Mouse (Mus musculus) C2C12 (cell line): ENCODE data around the gene Muc3a. TPM values are rescaled to one million over a fixed set of nuclear protein-coding genes. Genes with fewer than 3 reads are reported as not detected.
A peak's percentile ranks its signal among the peaks of the same experiment; 100 is the strongest.

Experiments used
- H3K27me3 ChIP-seq: one replicate; pipeline ENCODE4 v1.6.1; 2011; ENCODE audit not compliant: control insufficient read depth, insufficient read depth, insufficient read length
- H3K36me3 ChIP-seq: one replicate; pipeline ENCODE4 v1.6.1; 2011; ENCODE audit not compliant: control insufficient read depth, insufficient read depth
- H3K4me3 ChIP-seq: one replicate; pipeline ENCODE4 v1.5.1; 2011; ENCODE audit warnings: mild to moderate bottlenecking, control low read depth; ENCODE audit not compliant: poor library complexity, insufficient read depth, severe bottlenecking
- H3K79me2 ChIP-seq: one replicate; pipeline ENCODE4 v1.6.1; 2011; ENCODE audit not compliant: control insufficient read depth, insufficient read depth
- H3K79me3 ChIP-seq: one replicate; pipeline ENCODE4 v1.6.1; 2011; ENCODE audit warnings: low read depth, control low read depth
- H3ac ChIP-seq: one replicate; pipeline ENCODE3; 2011; ENCODE audit warnings: low read depth; ENCODE audit not compliant: control insufficient read depth, insufficient read length
- CEBPB ChIP-seq: IDR thresholded peaks from one replicate; pipeline ENCODE4 v1.6.1; 2011; ENCODE audit warnings: low read depth, mild to moderate bottlenecking, control low read depth, moderate library complexity
- CTCF ChIP-seq: IDR thresholded peaks from one replicate; pipeline ENCODE4 v1.5.1; 2011; ENCODE audit not compliant: control insufficient read depth, insufficient read depth, insufficient read length
- FOSL1 ChIP-seq: IDR thresholded peaks from one replicate; pipeline ENCODE4 v1.8.0; 2011; ENCODE audit warnings: mild to moderate bottlenecking, low read length; ENCODE audit not compliant: poor library complexity, insufficient read depth, severe bottlenecking
- MAX ChIP-seq: IDR thresholded peaks from one replicate; pipeline ENCODE4 v1.6.1; 2011; ENCODE audit warnings: mild to moderate bottlenecking, control low read depth
- MYOD1 ChIP-seq: IDR thresholded peaks from one replicate; pipeline ENCODE4 v1.6.1; 2011; ENCODE audit warnings: low read depth; ENCODE audit not compliant: control insufficient read depth, insufficient read length
- MYOG ChIP-seq: IDR thresholded peaks from one replicate; pipeline ENCODE4 v1.6.1; 2011; ENCODE audit not compliant: control insufficient read depth, insufficient read length; ENCODE audit errors: extremely low read depth
- USF1 ChIP-seq: IDR thresholded peaks from one replicate; pipeline ENCODE4 v1.6.1; 2011; ENCODE audit warnings: low read depth, mild to moderate bottlenecking, control low read depth, moderate library complexity
- polyA plus RNA-seq: library from polyadenylated mRNA; unstranded; fragments of >200 nt; fragmentation: generic; extraction: Trizol; gene quantifications from one replicate; pipeline ENCODE4 v1.2.1, GENCODE M21; 2012; ENCODE audit warnings: missing spikeins

The Muc3a gene
- polyA plus RNA-seq, 1 experiment = not detected

DNA sequence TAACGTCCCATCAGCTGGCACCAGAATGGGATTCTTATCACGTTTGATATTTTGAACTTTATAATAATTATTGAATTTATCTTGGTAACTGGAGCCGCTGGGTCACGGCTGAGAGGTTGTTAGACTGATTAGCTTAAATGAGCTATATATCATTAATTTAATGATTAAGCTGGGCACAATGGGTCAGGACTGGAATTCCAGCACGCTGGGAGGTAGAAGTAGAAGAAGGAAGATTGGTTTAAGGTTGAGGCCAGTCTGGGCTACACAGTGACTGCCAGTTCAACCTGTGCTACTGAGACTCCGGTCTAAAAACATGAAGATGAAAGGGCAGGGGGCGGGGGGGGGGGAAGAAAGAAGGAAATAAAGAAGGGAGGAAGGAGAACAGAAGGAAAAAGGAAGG, 40.7 kb downstream of the Muc3a start:
- Histone ChIP-seq H3K4me3 (no peak overlapping the region), H3ac (no peak overlapping the region), H3K79me3 (no peaks in the 10 kb centered on the region), H3K27me3 (peaks cover 49% of the 10 kb centered on the region), H3K36me3 (no peaks in the 10 kb centered on the region), H3K79me2 (no peaks in the 10 kb centered on the region)
- TF ChIP-seq MYOD1 = no peak
- no peak for TF ChIP-seq MAX
- no peak for TF ChIP-seq MYOG
- TF ChIP-seq USF1 = no peak
- no peak for TF ChIP-seq FOSL1
- no peak for TF ChIP-seq CEBPB
- TF ChIP-seq CTCF = no peak

DNA sequence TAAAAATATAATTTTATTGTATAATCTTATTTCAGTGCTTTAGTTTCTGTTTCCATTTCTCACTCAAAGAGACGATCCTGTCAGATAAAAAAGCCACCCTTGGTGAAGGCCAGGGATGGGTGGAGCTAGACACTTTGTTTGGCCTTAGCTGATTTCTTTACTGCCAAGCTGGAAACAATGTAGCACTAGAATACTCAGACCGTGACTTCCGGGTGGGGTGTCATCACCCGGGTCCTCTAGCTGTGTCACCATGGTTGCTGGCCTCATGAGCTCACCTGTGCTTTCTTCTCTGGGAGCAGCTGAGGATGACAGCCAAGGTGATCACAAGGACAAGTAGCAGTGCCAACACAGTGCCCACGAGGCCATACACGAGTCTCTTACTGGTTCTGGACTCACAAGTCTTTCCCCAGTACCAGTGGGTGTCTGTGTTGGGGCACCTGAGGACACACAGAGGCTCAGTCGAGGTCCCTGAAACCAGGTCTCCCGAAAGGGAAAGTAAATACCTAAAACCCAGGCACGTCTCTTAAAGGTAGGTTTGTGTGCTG, 41.3 kb downstream of the Muc3a start:
- Histone ChIP-seq H3K79me3 (no peaks in the 10 kb centered on the region), H3K36me3 (no peaks in the 10 kb centered on the region), H3K4me3 (no peak overlapping the region), H3K79me2 (no peaks in the 10 kb centered on the region), H3ac (no peak overlapping the region), H3K27me3 (peaks cover 44% of the 10 kb centered on the region)
- TF ChIP-seq MYOG (no peak), CTCF (no peak), MYOD1 (no peak), FOSL1 (no peak), USF1 (no peak), CEBPB (no peak), MAX (no peak)

DNA sequence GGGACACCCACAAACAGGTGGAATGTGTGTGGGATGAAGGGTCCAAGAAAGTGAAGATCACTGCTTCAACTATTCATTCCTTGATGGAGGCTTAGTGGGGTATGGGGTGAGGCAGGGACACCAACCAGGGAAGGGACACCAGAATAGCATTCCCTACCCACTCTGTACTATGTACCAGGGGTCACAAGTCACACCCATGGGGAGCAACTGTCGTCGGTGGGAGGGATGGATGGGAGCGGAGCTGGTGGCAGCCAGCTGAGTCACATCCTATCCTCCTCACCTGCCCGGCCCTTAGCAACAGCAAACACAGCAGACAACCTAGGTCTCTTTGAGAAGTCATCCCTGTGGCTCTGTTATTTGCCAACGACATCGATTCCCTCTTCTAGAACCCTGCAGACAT, 44.6 kb downstream of the Muc3a start:
- no peaks in the 10 kb centered on the region for H3K36me3 ChIP-seq
- H3K79me3 ChIP-seq = no peaks in the 10 kb centered on the region
- no peak overlapping the region for H3ac ChIP-seq

DNA sequence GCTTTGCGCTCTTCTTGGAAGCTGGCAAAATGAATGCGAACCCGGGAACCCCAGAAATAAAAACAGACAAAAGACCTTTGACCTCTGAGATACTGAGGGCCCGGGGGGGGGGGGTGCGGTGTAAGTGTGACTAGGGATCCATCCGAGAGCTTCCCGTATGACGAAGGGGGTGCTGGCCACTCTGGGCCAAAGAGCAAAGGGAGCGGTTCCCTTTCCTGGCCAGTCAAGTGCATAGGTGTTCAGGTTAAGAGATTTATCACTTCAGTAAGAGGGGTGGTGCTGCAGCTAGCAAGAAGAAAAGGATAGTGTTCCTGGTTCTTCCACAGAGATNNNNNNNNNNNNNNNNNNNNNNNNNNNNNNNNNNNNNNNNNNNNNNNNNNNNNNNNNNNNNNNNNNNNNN, 46.2 kb downstream of the Muc3a start:
- Histone ChIP-seq H3K36me3 (no peaks in the 10 kb centered on the region), H3K79me2 (no peaks in the 10 kb centered on the region)
- no peak for TF ChIP-seq MYOD1
- no peak for TF ChIP-seq CTCF
- no peak for TF ChIP-seq CEBPB
- TF ChIP-seq FOSL1 = no peak
- TF ChIP-seq MAX = no peak
- TF ChIP-seq USF1 = no peak
- no peak for TF ChIP-seq MYOG

More for the DNA sequence above, 44.6 kb downstream of the Muc3a start:
- Histone ChIP-seq H3K4me3 (no peak overlapping the region), H3K79me2 (no peaks in the 10 kb centered on the region), H3K27me3 (peaks cover 29% of the 10 kb centered on the region)
- no peak for TF ChIP-seq MAX
- no peak for TF ChIP-seq USF1
- TF ChIP-seq MYOD1 = no peak
- no peak for TF ChIP-seq MYOG
- TF ChIP-seq FOSL1 = no peak

DNA sequence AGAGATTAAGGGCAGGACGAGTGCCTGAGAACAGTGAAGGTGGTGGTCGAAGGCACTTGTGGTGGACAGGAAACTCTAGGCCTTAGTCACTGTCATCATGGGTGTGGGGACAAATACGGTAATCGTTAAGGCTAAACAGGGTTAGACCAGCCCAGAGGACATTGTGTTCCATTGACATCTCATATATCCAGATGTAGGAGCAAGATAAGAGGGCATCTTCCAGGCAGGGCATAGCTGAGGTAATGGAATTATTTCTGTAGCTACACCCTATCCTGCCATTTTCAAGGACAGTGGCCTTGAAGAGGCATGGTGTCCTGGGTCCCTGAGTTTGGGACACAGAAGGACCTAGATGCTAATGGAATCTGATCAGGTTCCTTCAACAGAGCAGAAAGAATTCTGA, 50.3 kb downstream of the Muc3a start:
- Histone ChIP-seq H3K4me3 (no peak overlapping the region), H3K79me2 (no peaks in the 10 kb centered on the region), H3K79me3 (no peaks in the 10 kb centered on the region), H3K36me3 (no peaks in the 10 kb centered on the region), H3K27me3 (peaks cover 8% of the 10 kb centered on the region), H3ac (no peak overlapping the region)
- TF ChIP-seq CTCF (no peak), MAX (no peak), USF1 (no peak), FOSL1 (no peak), MYOG (no peak), MYOD1 (no peak), CEBPB (no peak)

More for the DNA sequence above, 46.2 kb downstream of the Muc3a start:
- Histone ChIP-seq H3K27me3 (peaks cover 20% of the 10 kb centered on the region), H3ac (no peak overlapping the region), H3K4me3 (no peak overlapping the region), H3K79me3 (no peaks in the 10 kb centered on the region)

DNA sequence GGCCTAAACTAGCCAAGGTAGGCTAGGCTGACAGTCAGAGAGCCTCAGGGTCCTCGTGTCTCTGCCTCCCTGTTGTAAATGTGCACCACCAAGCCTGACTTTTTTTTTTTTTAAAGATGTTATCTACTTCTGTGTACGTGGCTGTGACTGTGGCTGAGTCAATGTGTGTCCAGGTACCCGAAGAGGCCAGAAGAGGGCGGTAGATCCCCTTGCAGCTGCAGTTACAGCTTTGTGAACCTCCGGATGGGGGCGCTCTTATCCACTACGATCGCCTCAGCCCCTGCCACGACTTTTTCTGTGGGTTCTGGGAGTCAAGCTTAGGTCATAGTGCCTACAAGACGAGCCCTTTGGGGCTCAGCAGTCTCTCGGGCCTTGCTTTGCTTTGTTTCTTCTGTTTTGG, 52.7 kb downstream of the Muc3a start:
- peaks cover 3% of the 10 kb centered on the region for H3K27me3 ChIP-seq
- no peak overlapping the region for H3ac ChIP-seq
- H3K36me3 ChIP-seq = no peaks in the 10 kb centered on the region
- H3K79me3 ChIP-seq = no peaks in the 10 kb centered on the region
- H3K4me3 ChIP-seq = no peak overlapping the region
- TF ChIP-seq FOSL1 = no peak
- TF ChIP-seq MAX = no peak
- no peak for TF ChIP-seq MYOD1
- peak; percentile 2 for TF ChIP-seq CTCF
- no peaks in the 10 kb centered on the region for H3K79me2 ChIP-seq

Other genes starting within 250 kb of the Muc3a start
- gene Cldn15, start 245.8 kb downstream of the Muc3a start, polyA plus RNA-seq = 5.1 TPM
- 140 TPM for gene Plod3, start 225.4 kb downstream of the Muc3a start, polyA plus RNA-seq
- 101 TPM for gene Znhit1, start 224.4 kb downstream of the Muc3a start, polyA plus RNA-seq
- gene Vgf, start 186.0 kb downstream of the Muc3a start, polyA plus RNA-seq = 0.28 TPM
- gene Ap1s1, start 166.3 kb downstream of the Muc3a start, polyA plus RNA-seq = 360 TPM
- 131 TPM for gene Serpine1, start 140.1 kb downstream of the Muc3a start, polyA plus RNA-seq
- gene Trim56, start 96.2 kb downstream of the Muc3a start, polyA plus RNA-seq = 7.4 TPM
- not detected for gene Muc3, start 63.1 kb downstream of the Muc3a start, polyA plus RNA-seq
- gene Ache, start 75.1 kb upstream of the Muc3a start, polyA plus RNA-seq = 0.06 TPM
- 10.6 TPM for gene Ufsp1, start 82.2 kb upstream of the Muc3a start, polyA plus RNA-seq
- 130 TPM for gene Srrt, start 95.3 kb upstream of the Muc3a start, polyA plus RNA-seq
- 80.0 TPM for gene Trip6, start 102.0 kb upstream of the Muc3a start, polyA plus RNA-seq
- 7.3 TPM for gene Slc12a9, start 121.2 kb upstream of the Muc3a start, polyA plus RNA-seq
- gene Ephb4, start 137.7 kb upstream of the Muc3a start, polyA plus RNA-seq = 25.2 TPM